Mouse (Mus musculus): ENCODE data around the gene Zbtb8a. TPM values are rescaled to one million over a fixed set of nuclear protein-coding genes. Genes with fewer than 3 reads are reported as not detected.

Gene Zbtb8a
- polyA plus RNA-seq, 1 experiment from 2014 or later: 12.3 TPM

DNA sequence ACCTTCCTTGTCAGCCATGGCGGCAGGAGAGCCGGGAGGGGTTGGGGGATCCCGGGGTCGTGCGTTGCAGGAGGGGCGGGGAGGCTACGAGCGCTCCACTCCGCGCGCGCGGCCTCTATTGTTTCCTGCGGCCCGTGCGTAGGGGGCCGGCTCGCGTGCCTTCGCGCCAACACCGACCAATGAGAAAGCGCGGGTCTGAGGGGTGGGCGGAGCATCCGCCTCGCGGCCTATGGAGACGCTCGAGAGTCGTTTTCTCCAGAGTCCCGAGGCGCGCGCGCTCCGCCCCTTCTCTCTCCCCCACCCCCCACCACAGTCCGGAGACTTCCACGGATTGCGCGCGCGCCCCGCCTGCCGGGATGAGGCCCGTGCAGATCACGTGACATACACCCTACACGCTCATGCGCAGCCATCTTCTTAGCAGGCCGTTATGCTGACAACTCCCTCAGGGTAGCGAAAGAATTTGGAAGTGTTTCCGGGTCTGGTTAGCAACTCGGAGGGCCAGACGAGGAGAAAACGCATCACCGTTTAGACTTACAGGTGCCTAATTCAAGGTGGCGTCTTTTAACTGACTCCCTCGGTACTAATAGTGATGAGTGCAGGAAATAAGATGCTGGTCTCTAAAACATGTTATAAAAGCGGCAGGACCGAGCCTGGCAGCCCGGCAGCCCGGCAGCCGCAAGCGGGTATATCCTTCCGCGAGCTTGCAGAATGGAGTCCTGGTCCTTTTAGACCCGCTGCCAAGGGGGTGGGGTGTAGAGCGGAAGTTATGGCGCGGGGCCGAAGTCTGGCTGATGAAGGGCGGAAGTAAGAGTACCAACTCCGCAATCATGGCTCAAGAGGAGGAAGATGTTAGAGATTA is 42.5 kb downstream of the Zbtb8a start, which contains the start of the genes Rbbp4 and Zbtb8os:
Gene Rbbp4, minus strand, starts transcription at position 155 of the 859 bp plus-strand sequence.
Gene Zbtb8os, plus strand, starts transcription at position 480 of the 859 bp plus-strand sequence.
- Histone ChIP-seq H3K36me3 (ENCODE audit: insufficient read depth, low read length) (peaks cover 8% of the 10 kb centered on the region; the same call in 1 of the 2 replicates), H3K4me2 (ENCODE audit: low read length) (peak within 1 kb of the TSS; percentile 86), H3K9me3 (replicated peaks; ENCODE audit: low read length) (no peaks in the 10 kb centered on the region), H3K27me3 (ENCODE audit: insufficient read depth, low read length) (no peaks in the 10 kb centered on the region), H3K4me1 (replicated peaks; ENCODE audit: insufficient read depth, low read length) (peaks cover 19% of the 10 kb centered on the region; the same call in 1 of the 2 replicates), H3K4me3 (replicated peaks; ENCODE audit: low read depth, low read length) (peak within 1 kb of the TSS; percentile 92), H3K27ac (peak within 1 kb of the TSS; percentile 98), H3K9ac (ENCODE audit: low read depth, low read length) (peak within 1 kb of the TSS; percentile 97)
- WGBS: under 1% methylated on average over 64 of the region's 73 CpGs
- peak; percentile 97 for ATAC-seq (replicated peaks; ENCODE audit: low FRiP score, low read depth)
- peak; percentile 30; the same call in 1 of the 2 replicates for TF ChIP-seq CTCF (IDR thresholded peaks at IDR 0.05; ENCODE audit: low read depth)
- DNase-seq (ENCODE audit: low spot score): peak; percentile 99

DNA sequence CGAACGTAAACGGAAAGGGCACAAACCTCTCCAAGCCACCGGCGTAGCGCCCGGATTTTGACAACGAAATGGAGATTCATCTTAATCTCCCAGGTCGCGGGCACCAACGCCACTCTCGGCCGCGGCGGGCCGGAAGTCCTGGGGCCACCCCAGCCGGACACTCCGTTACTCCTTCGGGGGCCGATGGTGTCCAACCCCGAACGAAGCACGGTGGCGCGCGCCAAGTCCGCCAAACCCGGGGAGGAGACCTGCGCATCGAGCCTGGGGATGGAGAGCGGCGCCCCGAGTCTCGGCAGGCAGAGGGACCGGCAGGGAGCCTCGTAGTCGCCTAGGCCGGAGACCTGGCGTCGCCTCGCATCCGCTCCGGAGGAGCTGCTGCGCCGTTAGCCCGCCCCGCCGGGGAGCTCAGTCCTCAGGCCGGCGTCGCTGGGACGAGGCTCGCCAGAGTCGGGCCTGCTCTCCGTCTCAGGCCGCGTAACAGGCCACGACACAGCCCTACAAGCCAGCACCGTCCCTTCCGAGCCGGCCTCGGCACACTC is 43.2 kb downstream of the Zbtb8a start:
- H3K9me3 ChIP-seq (replicated peaks; ENCODE audit: low read length): no peaks in the 10 kb centered on the region
- peak overlapping the region; percentile 92 for H3K4me3 ChIP-seq (replicated peaks; ENCODE audit: low read depth, low read length)
- under 1% methylated on average over 52 of the region's 62 CpGs for WGBS
- DNase-seq (ENCODE audit: low spot score) (peak; percentile 56), ATAC-seq (replicated peaks; ENCODE audit: low FRiP score, low read depth) (no peak; the same call in none of the 2 replicates)
- peak overlapping the region; percentile 67 for H3K4me2 ChIP-seq (ENCODE audit: low read length)
- H3K9ac ChIP-seq (ENCODE audit: low read depth, low read length): peak overlapping the region; percentile 97
- no peaks in the 10 kb centered on the region for H3K27me3 ChIP-seq (ENCODE audit: insufficient read depth, low read length)
- TF ChIP-seq CTCF (IDR thresholded peaks at IDR 0.05; ENCODE audit: low read depth): no peak
- H3K4me1 ChIP-seq (replicated peaks; ENCODE audit: insufficient read depth, low read length): peaks cover 19% of the 10 kb centered on the region; the same call in 1 of the 2 replicates
- H3K36me3 ChIP-seq (ENCODE audit: insufficient read depth, low read length): peaks cover 8% of the 10 kb centered on the region; the same call in 1 of the 2 replicates
- H3K27ac ChIP-seq: peak overlapping the region; percentile 98

DNA sequence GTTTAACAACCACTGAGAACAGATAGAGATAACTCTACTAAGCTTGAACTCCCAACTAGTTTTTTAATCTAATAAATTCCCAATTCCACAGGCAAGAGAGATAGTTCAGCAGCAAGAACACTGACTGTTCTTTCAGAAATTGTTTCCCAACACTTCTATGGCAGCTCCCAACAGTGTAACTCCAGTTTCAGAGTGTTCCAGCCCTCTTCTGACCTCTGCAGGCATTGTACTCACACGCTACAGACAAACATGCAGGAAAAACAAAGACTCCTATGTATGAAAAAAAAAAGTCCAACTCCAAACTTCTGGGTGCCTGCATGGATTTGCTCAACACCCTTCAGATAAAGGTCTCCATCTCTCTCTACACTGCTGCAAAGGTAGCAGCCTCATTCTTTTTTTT is 45.1 kb downstream of the Zbtb8a start:
- 19% methylated on average over 1 of the region's 1 CpGs for WGBS
- no peak overlapping the region for H3K27ac ChIP-seq
- TF ChIP-seq CTCF (IDR thresholded peaks at IDR 0.05; ENCODE audit: low read depth): 0 out of 2 replicates have a peak, but pooled peaks have one; percentile 8
- 0 out of 2 replicates have a peak overlapping the region, but pooled peaks have one; percentile 4 for H3K9ac ChIP-seq (ENCODE audit: low read depth, low read length)
- H3K27me3 ChIP-seq (ENCODE audit: insufficient read depth, low read length): no peaks in the 10 kb centered on the region
- DNase-seq (ENCODE audit: low spot score) (no peak), ATAC-seq (replicated peaks; ENCODE audit: low FRiP score, low read depth) (no peak)
- peaks cover 19% of the 10 kb centered on the region; the same call in 1 of the 2 replicates for H3K4me1 ChIP-seq (replicated peaks; ENCODE audit: insufficient read depth, low read length)
- H3K36me3 ChIP-seq (ENCODE audit: insufficient read depth, low read length): peaks cover 19% of the 10 kb centered on the region
- no peak overlapping the region for H3K4me3 ChIP-seq (replicated peaks; ENCODE audit: low read depth, low read length)
- H3K4me2 ChIP-seq (ENCODE audit: low read length): peak overlapping the region; percentile 67
- no peaks in the 10 kb centered on the region for H3K9me3 ChIP-seq (replicated peaks; ENCODE audit: low read length)

DNA sequence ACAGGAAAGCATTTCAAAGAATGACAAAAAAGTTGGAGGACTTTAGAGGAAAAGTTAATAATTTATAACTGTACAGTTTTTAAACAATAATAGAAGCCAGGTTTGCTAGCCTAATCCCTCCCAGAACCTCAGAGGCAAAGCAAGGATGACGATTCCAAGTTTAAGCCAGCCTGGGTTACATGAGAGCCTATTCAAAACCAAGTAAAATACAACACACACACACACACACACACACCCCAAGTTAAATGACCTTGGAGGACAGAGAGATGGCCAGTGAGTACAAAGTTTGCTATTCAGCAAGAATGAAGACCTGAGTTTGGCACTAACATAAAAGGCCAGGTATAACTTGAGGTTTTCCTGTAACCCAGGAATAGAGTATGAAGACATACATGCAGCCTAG is 51.7 kb downstream of the Zbtb8a start:
- Histone ChIP-seq H3K4me2 (ENCODE audit: low read length) (no peak overlapping the region), H3K9me3 (replicated peaks; ENCODE audit: low read length) (no peaks in the 10 kb centered on the region), H3K4me3 (replicated peaks; ENCODE audit: low read depth, low read length) (no peak overlapping the region), H3K27ac (no peak overlapping the region), H3K36me3 (ENCODE audit: insufficient read depth, low read length) (peaks cover 47% of the 10 kb centered on the region), H3K9ac (ENCODE audit: low read depth, low read length) (no peak overlapping the region), H3K27me3 (ENCODE audit: insufficient read depth, low read length) (no peaks in the 10 kb centered on the region), H3K4me1 (replicated peaks; ENCODE audit: insufficient read depth, low read length) (peaks cover 3% of the 10 kb centered on the region; the same call in 1 of the 2 replicates)
- TF ChIP-seq CTCF (IDR thresholded peaks at IDR 0.05; ENCODE audit: low read depth): no peak
- no peak for DNase-seq (ENCODE audit: low spot score)
- ATAC-seq (replicated peaks; ENCODE audit: low FRiP score, low read depth): no peak
- WGBS: 52% methylated on average over 1 of the region's 1 CpGs

DNA sequence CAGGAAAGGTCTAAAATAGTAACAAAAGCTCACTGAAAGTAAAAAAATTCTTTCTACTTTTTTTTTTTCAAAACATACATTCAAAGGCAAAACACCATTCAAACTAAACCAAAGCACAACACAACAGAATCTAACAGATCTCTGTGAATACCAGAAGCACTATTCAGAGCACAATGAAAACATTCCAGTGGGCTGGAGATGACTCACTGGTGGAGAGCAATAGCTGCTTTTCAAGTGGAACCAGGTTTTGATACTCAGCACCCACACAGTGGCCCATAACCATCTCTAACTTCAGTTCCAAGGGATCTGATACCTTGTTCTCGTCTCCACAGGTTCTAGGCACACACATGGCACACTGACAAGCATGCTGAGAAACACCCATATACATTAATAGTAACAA is 53.2 kb downstream of the Zbtb8a start:
- ATAC-seq (replicated peaks; ENCODE audit: low FRiP score, low read depth): no peak
- Histone ChIP-seq H3K4me1 (replicated peaks; ENCODE audit: insufficient read depth, low read length) (no peaks in the 10 kb centered on the region), H3K4me2 (ENCODE audit: low read length) (no peak overlapping the region), H3K4me3 (replicated peaks; ENCODE audit: low read depth, low read length) (no peak overlapping the region), H3K27me3 (ENCODE audit: insufficient read depth, low read length) (no peaks in the 10 kb centered on the region), H3K36me3 (ENCODE audit: insufficient read depth, low read length) (peaks cover 55% of the 10 kb centered on the region), H3K9me3 (replicated peaks; ENCODE audit: low read length) (no peaks in the 10 kb centered on the region), H3K9ac (ENCODE audit: low read depth, low read length) (no peak overlapping the region), H3K27ac (no peak overlapping the region)
- 67% methylated on average over 1 of the region's 1 CpGs for WGBS
- TF ChIP-seq CTCF (IDR thresholded peaks at IDR 0.05; ENCODE audit: low read depth): no peak
- DNase-seq (ENCODE audit: low spot score): no peak

DNA sequence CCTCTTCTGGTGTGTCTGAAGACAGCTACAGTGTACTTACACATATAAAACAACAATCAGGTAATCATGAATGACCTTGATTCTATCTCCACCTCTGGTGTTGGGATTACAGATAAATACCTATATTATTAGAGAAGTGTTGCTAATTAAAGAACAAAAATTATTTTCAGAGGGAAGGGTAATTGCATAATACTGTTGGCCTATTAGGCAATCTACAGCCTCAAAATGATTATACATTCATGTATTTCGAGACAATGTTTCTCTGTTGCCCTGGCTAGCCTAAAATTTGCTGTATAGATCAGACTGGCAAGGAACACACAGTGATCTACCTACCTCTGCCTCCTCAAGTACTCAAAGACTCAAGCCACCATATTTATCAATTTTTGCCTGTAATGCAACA is 54.4 kb downstream of the Zbtb8a start:
- WGBS: 91% methylated on average over 1 of the region's 1 CpGs
- ATAC-seq (replicated peaks; ENCODE audit: low FRiP score, low read depth): no peak
- H3K9ac ChIP-seq (ENCODE audit: low read depth, low read length): no peak overlapping the region
- no peak overlapping the region for H3K27ac ChIP-seq
- no peak overlapping the region for H3K4me3 ChIP-seq (replicated peaks; ENCODE audit: low read depth, low read length)
- TF ChIP-seq CTCF (IDR thresholded peaks at IDR 0.05; ENCODE audit: low read depth): no peak
- no peaks in the 10 kb centered on the region for H3K4me1 ChIP-seq (replicated peaks; ENCODE audit: insufficient read depth, low read length)
- H3K27me3 ChIP-seq (ENCODE audit: insufficient read depth, low read length): no peaks in the 10 kb centered on the region
- no peak overlapping the region for H3K4me2 ChIP-seq (ENCODE audit: low read length)
- peaks cover 57% of the 10 kb centered on the region for H3K36me3 ChIP-seq (ENCODE audit: insufficient read depth, low read length)
- no peak for DNase-seq (ENCODE audit: low spot score)
- no peaks in the 10 kb centered on the region for H3K9me3 ChIP-seq (replicated peaks; ENCODE audit: low read length)

Data from kidney, postnatal 0 days (tissue).